Mouse (Mus musculus) monocyte, adult 5-6 weeks (primary cell): Measurements from ENCODE around the gene Paxx. TPM values are rescaled to one million over a fixed set of nuclear protein-coding genes. Genes with fewer than 3 reads are reported as not detected.

Experiments
- ATAC-seq: fragments of 153-309, 156-312 bp; replicated peaks from 2 replicates; pipeline ENCODE4 v1.8.0; 2017; ENCODE audit warnings: mild to moderate bottlenecking; ENCODE audit not compliant: low TSS enrichment, insufficient number of reproducible peaks, severe bottlenecking, poor library complexity, low FRiP score
- total RNA-seq: library from RNA; stranded (forward); fragments of 200-1000, 200-491, 200-594 nt; gene quantifications from 3 replicates; pipeline ENCODE4 v1.2.3, GENCODE M21; 2017

The Paxx gene
- total RNA-seq, 1 experiment from 2014 or later = 21.4 TPM

GRCm38 (mm10) chr2:25487965-25488670 lies 27.2 kb upstream of the Paxx start:
- no peak for ATAC-seq

DNA sequence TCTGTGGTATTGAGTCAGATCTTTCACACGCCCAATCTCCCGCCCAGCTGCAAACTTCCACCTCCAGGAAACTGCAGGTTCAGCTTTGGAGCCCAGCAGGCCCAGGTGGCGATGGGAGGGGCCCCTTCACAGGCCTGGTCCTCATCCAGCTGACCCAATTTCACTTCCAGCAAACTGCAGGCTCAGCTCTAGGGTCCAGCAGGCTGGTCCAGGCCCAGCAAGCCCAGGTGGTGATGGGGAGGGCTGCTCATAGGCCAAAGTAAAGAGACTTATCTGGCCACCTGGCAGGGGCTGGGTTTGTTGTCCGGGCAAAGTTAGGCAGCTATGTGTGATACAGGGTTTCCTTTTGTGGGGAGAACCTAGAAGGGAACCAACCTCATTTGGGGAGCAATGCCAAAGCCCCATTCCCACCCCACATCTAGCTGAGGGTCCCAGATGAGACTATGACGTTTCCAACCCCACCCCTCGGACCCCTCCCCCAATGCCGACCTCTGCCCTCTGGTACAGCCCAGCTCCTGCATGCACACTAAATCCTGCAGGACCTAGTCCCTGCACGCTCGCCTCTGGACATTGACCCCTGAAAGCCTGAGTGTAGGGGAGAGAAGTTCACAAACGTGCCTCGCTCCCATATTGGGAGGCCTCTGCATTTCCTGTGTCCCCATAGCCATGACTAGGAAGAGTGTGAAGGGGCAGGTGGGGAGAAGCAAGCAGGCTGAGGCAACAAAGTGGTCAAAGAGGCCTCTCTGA lies 24.2 kb upstream of the Paxx start:
- ATAC-seq = no peak

GRCm38 (mm10) chr2:25482969-25483368 lies 22.1 kb upstream of the Paxx start:
- 0 out of 2 replicates have a peak, but pooled peaks have one; percentile 65 for ATAC-seq

DNA sequence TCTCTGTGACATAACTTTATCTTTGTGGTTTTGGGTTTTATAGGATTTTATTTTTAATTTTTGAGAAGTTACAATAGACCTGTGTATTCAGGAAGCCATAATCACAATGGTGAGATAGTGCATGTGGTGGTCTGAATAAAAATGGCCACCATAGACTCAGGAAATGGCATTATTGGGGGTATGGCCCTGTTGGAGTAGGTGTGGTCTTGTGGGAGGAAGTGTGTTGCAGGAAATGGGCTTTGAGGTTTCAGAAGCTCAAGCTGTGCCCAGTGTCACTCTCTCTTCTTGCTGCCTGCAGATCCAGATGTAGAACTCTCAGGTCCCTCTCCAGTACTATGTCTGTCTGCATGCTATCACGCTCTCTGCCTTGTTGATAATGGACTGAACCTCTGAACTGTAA lies 19.6 kb upstream of the Paxx start:
- no peak for ATAC-seq

GRCm38 (mm10) chr2:25479551-25480311 lies 18.8 kb upstream of the Paxx start:
- ATAC-seq = no peak

DNA sequence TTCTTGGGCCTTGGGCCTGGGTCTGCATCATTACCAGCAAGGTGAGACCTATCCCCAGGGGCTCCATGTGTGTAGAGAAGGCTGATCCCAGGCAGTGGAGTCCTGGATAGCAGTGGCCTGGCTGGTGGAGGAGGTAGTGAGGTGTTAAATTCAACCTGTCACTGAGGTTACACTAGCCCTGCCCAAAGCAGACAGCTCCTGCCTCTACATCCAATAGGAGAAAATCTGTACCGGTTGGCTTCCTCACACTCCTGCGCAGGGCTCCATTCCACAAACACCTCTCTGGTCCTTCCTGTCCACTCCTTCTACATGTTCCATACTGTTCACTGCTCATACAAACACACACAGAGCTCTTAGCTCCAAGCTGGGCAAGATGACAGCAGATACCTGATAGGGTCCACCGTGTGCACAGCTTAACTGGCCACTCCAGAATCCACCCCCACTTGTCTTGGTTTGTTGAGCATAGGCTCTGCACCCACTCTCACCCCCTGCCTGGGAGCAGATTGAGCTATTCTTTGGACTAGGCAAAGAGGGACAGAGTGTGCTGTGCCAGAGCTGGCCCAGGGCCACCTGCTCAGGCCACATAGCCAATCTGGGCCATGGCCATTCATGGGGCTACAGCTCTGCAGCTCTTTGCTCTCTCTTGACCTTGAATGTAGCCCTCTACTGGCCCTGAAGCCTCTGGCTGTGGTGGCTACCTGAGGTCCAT lies 17.2 kb upstream of the Paxx start:
- no peak for ATAC-seq

GRCm38 (mm10) chr2:25477541-25477940 lies 16.6 kb upstream of the Paxx start:
- ATAC-seq = no peak

- no peak for ATAC-seq
These were observed 11.7 kb upstream of the Paxx start for GRCm38 (mm10) chr2:25472550-25472949.

DNA sequence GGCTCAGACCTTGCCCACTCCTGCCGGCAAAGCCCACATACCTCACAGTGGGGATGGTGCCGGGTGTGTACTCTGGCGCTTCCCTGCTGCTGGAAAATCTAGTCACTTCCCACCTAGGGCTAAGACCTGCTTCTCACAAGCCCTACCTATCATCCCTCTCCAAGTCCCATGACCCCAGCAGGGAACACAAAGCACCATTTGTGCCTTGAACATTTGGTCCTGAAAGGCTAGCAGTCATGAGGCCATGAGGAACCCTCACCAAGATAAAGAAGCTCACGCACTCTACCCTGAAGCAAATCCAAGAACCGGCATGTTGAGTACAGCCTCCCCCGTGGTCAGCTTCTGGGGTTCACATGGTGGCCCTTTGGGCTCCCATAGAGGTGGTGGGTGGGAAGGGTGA lies 9.1 kb upstream of the Paxx start, which contains the start of gene Ptgds:
Gene Ptgds, minus strand, starts transcription at position 78 of the 400 bp plus-strand sequence.
- ATAC-seq = no peak

GRCm38 (mm10) chr2:25468962-25469915 lies 8.3 kb upstream of the Paxx start:
- ATAC-seq = no peak

DNA sequence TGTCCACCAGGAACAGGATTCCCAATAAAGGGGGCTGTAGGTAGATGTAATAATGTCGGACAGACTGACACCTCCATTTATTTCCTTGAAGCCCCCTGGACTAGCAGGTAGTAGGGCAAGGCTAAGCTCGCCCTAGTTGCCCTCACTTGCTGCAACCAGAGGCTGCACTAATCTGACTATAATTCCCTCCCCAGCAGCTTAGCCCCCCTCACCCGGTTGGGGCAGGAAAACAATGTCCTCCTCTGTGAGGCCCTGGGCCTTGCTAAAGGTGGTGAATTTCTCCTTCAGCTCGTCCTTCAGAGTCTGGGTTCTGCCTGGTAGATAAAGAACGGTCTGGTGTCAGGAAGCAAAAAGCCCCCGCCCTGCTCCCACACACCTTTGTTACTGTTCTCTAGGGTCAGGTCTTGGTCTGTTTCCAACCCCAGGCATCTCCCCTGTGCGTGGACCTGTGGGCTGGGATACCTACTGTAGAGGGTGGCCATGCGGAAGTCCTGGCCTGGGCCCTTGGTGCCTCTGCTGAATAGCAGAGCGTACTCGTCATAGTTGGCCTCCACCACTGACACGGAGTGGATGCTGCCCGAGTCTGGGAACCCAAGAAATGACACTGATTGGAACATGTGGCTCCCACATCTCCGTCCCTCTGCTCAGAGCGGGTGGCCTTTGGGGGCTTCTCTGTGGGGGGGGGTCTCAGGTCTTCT lies 6.9 kb upstream of the Paxx start:
- ATAC-seq = no peak

- ATAC-seq = 0 out of 2 replicates have a peak, but pooled peaks have one; percentile 28
These were observed 5.1 kb upstream of the Paxx start for GRCm38 (mm10) chr2:25465816-25466635.

- no peak for ATAC-seq
These were observed 4.4 kb upstream of the Paxx start for GRCm38 (mm10) chr2:25465256-25465655.

GRCm38 (mm10) chr2:25463630-25464029 lies 2.7 kb upstream of the Paxx start:
- no peak for ATAC-seq

- no peak for ATAC-seq
These were observed 513 bp upstream of the Paxx start for GRCm38 (mm10) chr2:25461407-25461806.

- ATAC-seq = no peak
These were observed 759 bp downstream of the Paxx start for GRCm38 (mm10) chr2:25460135-25460534.
